Mouse (Mus musculus): Measurements from ENCODE around the gene Ppard. TPM values are rescaled to one million over a fixed set of nuclear protein-coding genes. Genes with fewer than 3 reads are reported as not detected.

Gene Ppard
- polyA plus RNA-seq, 1 experiment from 2014 or later, result 30.9 TPM

DNA sequence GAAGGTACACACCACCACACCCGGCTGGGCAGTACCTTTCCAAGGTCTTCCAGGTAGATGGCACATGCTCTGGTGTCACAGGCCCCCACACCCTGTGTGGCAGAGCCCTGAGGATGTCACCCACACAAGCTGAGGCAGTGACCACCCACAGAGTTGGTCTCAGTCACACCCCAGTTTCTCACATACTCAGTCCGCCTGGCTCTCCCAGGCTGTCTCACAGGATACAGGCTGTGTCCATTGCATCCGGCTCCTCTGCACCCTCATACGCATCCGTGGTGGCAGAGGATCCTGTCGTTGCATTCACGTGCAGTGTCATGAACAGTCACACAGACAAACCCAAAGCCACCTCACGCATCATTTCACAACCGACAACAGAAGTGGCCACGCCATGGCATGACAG is 114.8 kb downstream of the Ppard start:
- no peaks in the 10 kb centered on the region for H3K27me3 ChIP-seq
- ATAC-seq (no peak), DNase-seq (ENCODE audit: low read depth, low spot score) (no peak)
- in situ Hi-C loops (cut with MboI; ENCODE audit: low pct_unique_long_range_greater_than_20kb), result no loop called here
- CTCF ChIA-PET, result no interaction called here
- TF ChIP-seq CTCF (IDR thresholded peaks at IDR 0.05), result no peak
- POLR2A ChIA-PET, result no interaction called here

DNA sequence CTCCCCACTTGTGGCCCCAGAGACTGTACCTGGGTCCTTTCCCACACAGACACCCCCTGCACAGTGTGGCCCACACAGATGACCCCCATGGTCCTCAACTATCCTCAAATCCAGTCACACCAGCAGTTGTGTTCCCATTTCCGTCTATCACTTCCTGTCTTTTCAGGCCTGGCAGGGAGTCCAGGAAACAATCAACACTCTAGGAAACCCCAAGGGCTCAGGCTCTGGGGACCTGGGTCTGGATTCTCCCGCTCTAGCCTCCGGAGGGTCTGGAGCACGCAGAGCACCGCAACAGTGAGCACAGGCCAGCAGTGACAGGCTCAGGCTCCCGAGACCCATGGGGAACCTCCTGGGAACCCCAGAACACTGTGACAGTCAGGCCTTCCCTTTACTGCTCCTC is 115.7 kb downstream of the Ppard start:
- DNase-seq (ENCODE audit: low read depth, low spot score), result no peak

DNA sequence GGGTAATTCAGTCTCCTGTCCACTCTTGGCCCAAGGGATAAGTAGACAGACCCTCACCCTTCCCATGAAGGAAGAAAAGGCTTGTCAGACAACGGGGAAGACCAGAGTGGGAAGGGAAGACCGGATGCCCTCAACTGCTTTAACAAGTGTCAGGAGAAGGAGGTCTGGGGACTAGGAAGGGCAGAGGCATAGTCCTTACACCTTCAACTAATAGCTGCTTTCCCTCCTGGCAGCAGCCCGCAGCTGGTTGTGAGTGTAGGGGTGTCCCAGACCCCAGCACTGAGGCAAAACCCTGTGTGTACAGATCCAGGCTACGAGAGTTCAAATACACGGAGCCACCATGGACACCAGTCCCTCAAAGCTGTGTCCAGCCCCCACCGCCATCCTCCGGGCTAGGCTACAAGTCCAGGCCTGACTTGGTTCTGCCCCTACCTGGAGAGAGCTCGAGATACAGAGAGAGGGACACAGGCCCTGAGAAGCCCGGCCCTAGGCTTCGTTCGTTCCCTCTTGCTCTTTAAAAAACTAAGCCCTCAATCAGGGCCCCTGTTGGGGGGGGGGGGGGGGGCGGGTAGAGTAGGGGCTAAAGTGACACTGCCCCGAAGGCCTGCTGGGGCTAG is 116.9 kb downstream of the Ppard start:
- DNase-seq (ENCODE audit: low read depth, low spot score) (no peak), ATAC-seq (no peak)
- H3K27me3 ChIP-seq, result no peaks in the 10 kb centered on the region
- ChIA-PET CTCF (interaction anchor here (1.7 kb wide), 1 partner anchor 19 kb away, joined by 4 read pairs; no protein-coding TSS in a partner anchor), POLR2A (interaction anchor here (0.7 to 3.6 kb wide), 5 partner anchors 10 to 33 kb away, joined by 3 to 45 read pairs (median 4); no protein-coding TSS in a partner anchor)
- in situ Hi-C loops (cut with MboI; ENCODE audit: low pct_unique_long_range_greater_than_20kb), result no loop called here
- TF ChIP-seq CTCF (IDR thresholded peaks at IDR 0.05), result no peak

More for the DNA sequence above, 115.7 kb downstream of the Ppard start:
- H3K27me3 ChIP-seq, result no peaks in the 10 kb centered on the region
- CTCF ChIA-PET, result interaction anchor here (1.7 kb wide), 1 partner anchor 18 kb away, joined by 4 read pairs; no protein-coding TSS in a partner anchor
- no peak for TF ChIP-seq CTCF (IDR thresholded peaks at IDR 0.05)
- ATAC-seq, result no peak
- in situ Hi-C loops (cut with MboI; ENCODE audit: low pct_unique_long_range_greater_than_20kb), result no loop called here
- POLR2A ChIA-PET, result interaction anchor here (0.7 to 3.6 kb wide), 2 partner anchors 18 to 375 kb away, joined by 8 to 45 read pairs; no protein-coding TSS in a partner anchor

DNA sequence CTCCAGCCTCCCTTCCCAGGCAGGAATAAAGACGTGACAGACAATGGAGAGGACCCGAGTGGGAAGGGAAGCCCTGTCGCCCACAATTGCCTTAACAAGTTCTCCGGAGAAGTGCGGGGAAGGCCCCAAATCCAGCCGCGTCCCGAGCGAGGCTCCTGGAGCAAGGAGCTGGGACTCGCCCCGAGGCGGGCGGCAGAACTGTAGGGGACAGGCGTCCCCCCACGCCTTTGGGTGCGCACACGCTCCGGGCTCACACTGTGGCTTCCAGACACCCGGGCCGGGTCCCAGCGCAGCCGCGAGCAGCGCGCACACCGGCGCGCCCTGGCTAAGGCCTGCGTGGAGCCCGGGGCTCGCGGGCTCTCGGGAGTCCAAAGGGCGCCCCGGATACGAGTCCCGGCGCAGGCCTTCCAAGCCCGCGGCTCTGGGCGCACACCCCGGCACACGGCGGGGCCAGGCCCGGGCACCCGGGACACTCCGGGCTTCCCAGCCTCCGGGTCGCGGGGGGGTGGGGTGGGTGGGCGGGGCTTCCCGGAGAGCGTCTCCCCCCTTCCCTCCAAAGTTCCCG is 117.5 kb downstream of the Ppard start:
- no peak for TF ChIP-seq CTCF (IDR thresholded peaks at IDR 0.05)
- DNase-seq (ENCODE audit: low read depth, low spot score), result no peak
- in situ Hi-C loops (cut with MboI; ENCODE audit: low pct_unique_long_range_greater_than_20kb), result no loop called here
- no peaks in the 10 kb centered on the region for H3K27me3 ChIP-seq
- CTCF ChIA-PET, result interaction anchor here (1.7 kb wide), 1 partner anchor 20 kb away, joined by 4 read pairs; no protein-coding TSS in a partner anchor
- peak; percentile 27 for ATAC-seq
- POLR2A ChIA-PET, result interaction anchor here (0.7 to 3.6 kb wide), 5 partner anchors 10 to 33 kb away, joined by 3 to 45 read pairs (median 4); no protein-coding TSS in a partner anchor

DNA sequence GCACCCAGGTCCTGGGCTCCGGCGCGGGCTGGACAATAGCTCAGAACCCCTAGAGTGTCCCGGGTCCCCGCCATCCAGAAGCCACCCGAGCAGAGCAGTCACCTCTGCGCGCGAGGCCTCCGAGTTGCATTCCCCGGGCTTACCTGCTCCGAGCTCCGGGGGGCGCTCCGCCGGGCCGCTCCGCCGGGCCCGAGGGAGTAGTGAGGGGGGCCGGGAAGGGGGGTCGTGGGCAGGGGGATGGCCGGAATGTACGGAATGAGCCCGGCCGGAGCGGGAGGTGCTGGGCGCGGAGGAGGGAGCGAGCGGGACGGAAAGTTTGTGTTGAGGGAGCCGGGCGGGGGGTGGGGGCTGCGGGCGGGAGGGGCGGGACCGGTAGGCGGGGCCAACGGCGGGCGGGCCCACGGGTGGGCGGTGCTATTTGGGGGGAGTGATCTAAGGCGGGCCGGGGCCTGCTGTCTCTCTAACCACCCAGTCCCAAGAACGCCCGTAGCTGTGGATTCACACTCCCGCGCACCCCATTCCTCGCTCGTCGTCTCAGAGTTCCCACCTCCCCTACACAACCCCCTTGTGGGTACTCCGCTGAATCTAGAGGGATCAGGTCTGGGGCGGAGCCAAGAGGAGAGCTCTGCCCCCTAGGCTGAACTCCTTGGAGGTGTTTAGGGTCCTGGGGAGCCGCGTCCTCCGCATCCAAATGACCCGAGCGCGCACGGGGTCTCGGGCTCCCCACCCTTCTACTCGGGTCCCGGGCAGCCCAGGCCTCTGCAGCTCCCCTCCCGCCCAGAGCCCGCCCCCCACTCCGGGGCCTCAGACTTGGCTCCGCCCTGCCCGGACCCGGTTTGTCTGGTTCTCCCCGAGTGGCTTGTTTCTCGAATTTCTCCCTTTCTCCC is 118.2 kb downstream of the Ppard start, which contains the start of gene Tead3:
Gene Tead3, minus strand, starts transcription at position 352 of the 887 bp plus-strand sequence.
- ATAC-seq (peak; percentile 42), DNase-seq (ENCODE audit: low read depth, low spot score) (no peak)
- ChIA-PET CTCF (no interaction called here), POLR2A (interaction anchor here (1.0 to 3.6 kb wide), 4 partner anchors 16 to 34 kb away, joined by 4 to 45 read pairs (median 5); no protein-coding TSS in a partner anchor)
- in situ Hi-C loops (cut with MboI; ENCODE audit: low pct_unique_long_range_greater_than_20kb), result no loop called here
- no peaks in the 10 kb centered on the region for H3K27me3 ChIP-seq
- TF ChIP-seq CTCF (IDR thresholded peaks at IDR 0.05), result no peak

Other genes starting within 250 kb of the Ppard start
- 0.05 TPM for gene Tcp11, start 152.1 kb upstream of the Ppard start, polyA plus RNA-seq (2021)
- 17.9 TPM for gene Scube3, start 90.6 kb upstream of the Ppard start, polyA plus RNA-seq (2021)
- 65.9 TPM for gene Zfp523, start 55.6 kb upstream of the Ppard start, polyA plus RNA-seq (2021)
- gene Def6, start 24.9 kb upstream of the Ppard start, polyA plus RNA-seq (2021), result 1.4 TPM
- 44.9 TPM for gene Fance, start 80.8 kb downstream of the Ppard start, polyA plus RNA-seq (2021)
- gene Rpl10a, start 95.8 kb downstream of the Ppard start, polyA plus RNA-seq (2021), result 554 TPM
- gene Tead3, start 118.1 kb downstream of the Ppard start, polyA plus RNA-seq (2021), result 45.2 TPM
- gene Tulp1, start 132.5 kb downstream of the Ppard start, polyA plus RNA-seq (2021), result not detected

Data from Patski (cell line).